Mouse (Mus musculus): ENCODE results near the gene Arhgef25.
"Not testable (repeated sequence)": the region's sequence is repeated elsewhere in the genome, so short reads cannot be mapped to it uniquely, and the experiment has no call there.

Gene Arhgef25

DNA sequence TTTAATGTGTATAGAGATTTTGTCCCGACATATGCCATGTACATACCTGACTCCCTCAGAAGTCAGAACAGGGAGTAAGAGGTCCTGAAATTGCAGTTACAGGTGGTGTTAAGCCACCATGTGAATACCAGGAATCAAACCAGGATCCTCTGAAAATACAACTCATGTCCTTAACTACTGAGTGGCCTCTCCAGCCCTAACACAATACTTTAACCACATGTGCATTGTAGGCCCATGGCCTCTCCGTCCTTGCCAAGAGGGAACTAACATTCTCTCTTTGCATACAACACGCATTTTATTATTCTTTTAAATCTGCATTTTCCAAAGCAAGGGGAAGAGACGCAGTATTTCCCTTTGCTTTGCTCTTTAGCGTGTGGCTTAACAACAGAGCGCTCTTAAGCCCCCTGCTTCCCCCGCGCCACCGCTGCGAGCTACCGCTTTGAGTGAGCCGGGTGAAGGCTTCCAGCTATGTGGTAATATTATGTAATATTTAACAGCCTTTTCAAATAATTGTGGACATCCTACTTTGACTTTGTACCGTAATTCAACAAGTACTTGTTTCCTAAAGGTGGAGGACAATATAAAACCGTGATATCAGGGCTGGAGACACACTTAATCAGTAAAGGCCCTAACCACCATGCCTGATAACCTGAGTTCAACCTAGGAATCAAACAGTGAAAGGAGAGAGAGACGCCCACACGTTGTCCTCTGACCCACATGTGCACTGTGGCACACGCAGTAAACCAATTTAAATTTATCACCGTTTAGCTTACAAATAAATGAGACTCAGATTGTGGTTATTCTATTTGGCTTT lies 51.3 kb downstream of the Arhgef25 start:
- DNase-seq (ENCODE audit: low read depth) = no peak

GRCm38 (mm10) chr10:127137896-127138295 lies 52.0 kb downstream of the Arhgef25 start:
- DNase-seq (ENCODE audit: low read depth) = no peak

GRCm38 (mm10) chr10:127136510-127136909 lies 53.4 kb downstream of the Arhgef25 start:
- DNase-seq (ENCODE audit: low read depth) = no peak

DNA sequence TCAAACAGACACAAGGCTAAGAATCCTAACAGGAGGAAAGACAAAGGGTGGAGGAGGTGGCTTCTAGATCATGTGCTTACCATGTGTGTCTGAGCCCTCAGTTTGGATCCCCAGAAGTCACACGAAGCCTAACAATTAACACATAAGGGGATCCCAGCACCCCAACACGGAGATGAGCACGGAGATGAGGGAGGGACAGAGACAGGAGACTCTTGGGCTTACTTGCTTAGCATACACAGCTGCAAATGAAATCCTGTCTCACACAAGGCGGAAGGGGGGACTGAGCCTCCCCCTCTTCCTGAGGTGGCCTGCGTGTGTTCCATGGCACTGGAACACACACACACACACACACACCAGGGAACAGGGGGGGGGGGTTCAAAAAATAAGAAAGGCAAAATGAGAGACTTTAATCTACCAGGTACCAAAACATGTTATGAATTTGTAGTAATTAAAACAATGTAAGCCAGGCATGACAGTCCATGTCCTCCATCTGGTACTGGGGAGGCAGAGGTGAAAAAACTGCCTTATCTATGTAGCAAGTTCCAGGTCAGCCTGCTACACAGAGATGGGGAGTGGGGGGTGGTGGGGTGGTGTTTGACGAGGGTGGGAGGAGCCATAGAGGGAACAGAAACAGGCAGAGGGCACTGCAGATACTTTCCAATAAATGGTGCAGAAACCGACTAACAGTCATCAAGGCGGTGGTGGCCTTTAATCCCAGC lies 54.6 kb downstream of the Arhgef25 start:
- DNase-seq (ENCODE audit: low read depth) = no peak

- DNase-seq (ENCODE audit: low read depth) = not testable (repeated sequence)
Measured at GRCm38 (mm10) chr10:127134394-127135035, 55.4 kb downstream of the Arhgef25 start.
